Mouse (Mus musculus): ENCODE measurements at regions not wholly inside any gene's neighbourhood (a gene's known extent, or its start where the extent isn't known, plus 50 kb on each side); places are given as distances from the start of the nearest gene placed in this dataset.
"Not testable (repeated sequence)": the region's sequence is repeated elsewhere in the genome, so short reads cannot be mapped to it uniquely, and the experiment has no call there.

- DNase-seq (ENCODE audit: low spot score): peak; percentile 32
These were observed 820.8 kb upstream of the Sox9 start for GRCm38 (mm10) chr11:111961047-111961837.

GRCm38 (mm10) chr11:111961846-111962245 is 820.2 kb upstream of the Sox9 start:
- DNase-seq (ENCODE audit: low spot score): peak; percentile 40

GRCm38 (mm10) chr11:111964066-111964465 is 818.0 kb upstream of the Sox9 start:
- peak; percentile 9 for DNase-seq (ENCODE audit: low spot score)

DNA sequence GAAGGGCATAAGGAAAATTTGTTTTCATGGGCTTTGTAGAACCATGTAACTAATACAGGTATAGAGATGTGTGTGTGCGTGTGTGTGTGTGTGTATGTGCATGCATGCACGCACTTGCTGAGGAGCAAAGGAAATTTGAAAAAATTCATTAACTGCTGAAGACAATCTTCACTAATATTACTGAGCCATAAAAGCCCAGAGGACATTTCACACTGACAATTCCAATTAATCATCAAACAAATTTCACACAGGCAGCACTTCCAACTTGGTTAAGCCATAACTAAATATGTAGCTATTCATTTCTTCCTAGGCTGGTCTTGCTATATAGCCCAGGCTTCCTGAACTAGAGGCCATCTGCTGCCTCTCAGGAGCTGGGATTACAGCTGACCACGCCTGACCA is 815.6 kb upstream of the Sox9 start:
- DNase-seq (ENCODE audit: low spot score): no peak

DNA sequence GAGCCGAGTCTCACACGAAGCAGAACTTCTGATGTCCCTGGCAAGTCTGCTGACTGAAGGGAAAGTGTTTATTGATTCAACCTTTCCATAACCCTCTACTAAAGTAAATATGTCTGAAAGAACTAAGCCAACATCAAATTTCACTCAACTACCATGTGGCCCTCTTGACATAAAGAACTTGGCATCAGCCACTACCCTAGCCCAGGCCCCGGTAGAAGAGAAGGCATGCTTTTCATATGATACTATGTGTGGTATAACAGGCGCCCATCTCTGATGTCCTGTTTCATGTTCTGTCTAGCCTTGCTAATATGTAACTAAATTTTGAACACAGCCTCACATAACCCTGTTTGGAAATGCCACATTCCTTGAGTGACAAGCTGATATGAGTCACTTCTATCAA is 811.0 kb upstream of the Sox9 start:
- DNase-seq (ENCODE audit: low spot score): no peak

GRCm38 (mm10) chr11:111978667-111979066 is 803.4 kb upstream of the Sox9 start:
- no peak for DNase-seq (ENCODE audit: low spot score)

DNA sequence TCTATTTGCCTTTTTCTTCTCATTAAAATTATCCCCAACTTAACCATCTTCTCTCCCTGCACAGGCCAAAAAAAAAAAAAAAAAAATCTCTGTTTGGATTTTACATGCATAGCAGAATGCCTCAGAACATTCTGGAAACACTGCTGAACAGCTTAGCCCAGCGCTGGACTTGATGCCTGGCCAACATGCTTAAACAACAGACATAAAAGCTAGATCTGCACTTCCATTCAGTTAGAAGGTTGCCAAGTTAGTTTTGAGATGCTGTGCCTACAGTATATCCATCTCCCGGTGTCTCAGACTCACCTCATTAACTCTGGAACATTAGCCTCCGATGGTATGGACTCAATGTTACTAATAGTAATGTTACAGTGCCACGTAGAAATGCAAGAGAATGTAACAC is 785.6 kb upstream of the Sox9 start:
- DNase-seq (ENCODE audit: low spot score): no peak

DNA sequence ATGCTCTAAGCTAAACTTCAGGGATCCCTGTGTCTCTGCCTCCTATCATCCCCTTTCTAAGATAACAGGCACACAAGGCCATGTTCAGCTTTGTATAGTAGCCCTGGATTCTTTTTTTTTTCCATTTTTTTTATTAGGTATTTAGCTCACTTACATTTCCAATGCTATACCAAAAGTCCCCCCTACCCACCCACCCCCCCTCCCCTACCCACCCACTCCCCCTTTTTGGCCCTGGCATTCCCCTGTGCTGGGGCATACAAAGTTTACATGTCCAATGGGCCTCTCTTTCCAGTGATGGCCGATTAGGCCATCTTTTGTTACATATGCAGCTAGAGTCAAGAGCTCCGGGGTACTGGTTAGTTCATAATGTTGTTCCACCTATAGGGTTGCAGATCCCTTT is 771.2 kb upstream of the Sox9 start:
- not testable (repeated sequence) for DNase-seq (ENCODE audit: low spot score)

- DNase-seq (ENCODE audit: low spot score): no peak
These were observed 764.1 kb upstream of the Sox9 start for GRCm38 (mm10) chr11:112017906-112018305.

GRCm38 (mm10) chr11:112028031-112028430 is 754.0 kb upstream of the Sox9 start:
- peak; percentile 9 for DNase-seq (ENCODE audit: low spot score)

GRCm38 (mm10) chr11:112038741-112039140 is 743.3 kb upstream of the Sox9 start:
- DNase-seq (ENCODE audit: low spot score): no peak

GRCm38 (mm10) chr11:112044455-112044854 is 737.6 kb upstream of the Sox9 start:
- no peak for DNase-seq (ENCODE audit: low spot score)

DNA sequence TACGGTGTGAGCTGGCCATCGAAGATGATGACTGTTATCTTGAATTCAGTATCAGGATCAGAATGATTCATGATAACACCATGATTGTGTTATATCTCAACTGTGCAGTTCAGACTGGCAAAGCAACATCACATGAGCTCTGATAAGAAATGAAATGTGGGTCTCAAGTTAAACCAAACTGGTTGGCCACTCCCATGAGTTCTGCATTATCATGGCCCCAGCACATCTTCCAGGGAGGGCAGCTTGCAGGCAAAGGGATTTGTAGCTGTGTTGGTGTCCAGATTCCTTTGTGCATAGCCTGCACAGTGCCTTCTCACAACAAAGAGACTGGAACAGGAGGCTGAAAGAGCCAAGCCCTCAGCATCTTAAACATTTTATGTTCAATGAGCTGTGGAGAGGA is 736.7 kb upstream of the Sox9 start:
- no peak for DNase-seq (ENCODE audit: low spot score)

- no peak for DNase-seq (ENCODE audit: low spot score)
These were observed 731.7 kb upstream of the Sox9 start for GRCm38 (mm10) chr11:112050362-112050761.

DNA sequence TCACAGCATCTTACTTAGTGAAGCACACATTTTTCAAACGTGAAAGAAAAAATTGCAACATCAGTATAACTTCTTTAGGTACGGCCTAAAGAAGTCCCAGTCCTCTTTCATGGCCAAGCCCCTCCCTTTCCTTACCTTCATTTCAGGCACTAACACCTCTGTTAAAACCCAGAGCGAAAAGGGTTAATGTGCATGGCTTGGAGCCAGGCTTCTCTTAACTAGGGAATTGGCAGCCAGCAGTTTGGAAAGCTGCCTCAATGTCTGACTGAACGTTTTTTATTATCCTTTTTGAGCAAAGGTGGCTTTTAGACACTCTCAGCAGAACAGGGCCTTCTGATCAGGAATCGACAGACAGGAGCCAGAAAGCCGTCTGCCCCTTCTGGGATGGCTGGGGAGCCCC is 726.4 kb upstream of the Sox9 start:
- no peak for DNase-seq (ENCODE audit: low spot score)

DNA sequence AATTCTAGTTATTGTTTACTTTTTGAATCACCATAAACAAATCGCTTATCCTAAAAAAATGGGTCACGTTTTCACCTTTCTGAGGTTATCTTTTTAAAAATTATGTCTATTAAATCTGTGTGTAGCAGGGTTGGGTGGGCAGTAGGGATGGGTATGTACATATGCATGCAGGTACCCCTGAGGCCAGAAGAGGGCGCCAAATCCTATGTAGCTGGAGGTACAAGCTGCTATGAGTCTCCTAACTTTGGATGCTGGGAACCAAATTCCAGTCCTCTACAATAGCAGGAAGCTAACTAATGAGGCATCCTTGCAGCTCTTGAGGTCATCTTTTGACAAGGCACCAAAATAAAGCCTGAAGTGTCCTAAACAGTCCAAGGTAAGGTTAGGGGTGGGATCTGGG is 714.8 kb upstream of the Sox9 start:
- peak; percentile 26 for DNase-seq (ENCODE audit: low spot score)

GRCm38 (mm10) chr11:112068821-112069220 is 713.2 kb upstream of the Sox9 start:
- DNase-seq (ENCODE audit: low spot score): no peak

DNA sequence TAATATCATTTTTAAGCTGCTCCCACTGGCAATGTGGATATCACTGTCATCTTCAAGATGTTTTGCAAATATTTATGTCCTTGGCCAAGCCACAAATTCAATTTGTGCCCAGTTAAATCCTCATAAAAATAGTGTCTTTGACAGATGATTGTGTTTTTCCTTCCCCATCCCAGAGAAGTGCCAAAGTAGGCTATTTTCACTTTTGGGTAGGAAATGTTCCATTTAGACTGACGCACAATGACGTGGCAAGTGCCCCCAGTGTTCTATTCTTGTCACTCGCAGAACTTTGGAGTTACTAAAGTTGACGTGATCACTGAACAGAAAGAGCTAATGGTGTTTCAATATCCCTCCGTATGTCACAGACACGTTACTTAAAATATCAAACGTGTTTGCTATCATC is 710.5 kb upstream of the Sox9 start:
- no peak for DNase-seq (ENCODE audit: low spot score)

GRCm38 (mm10) chr11:112081386-112081785 is 700.6 kb upstream of the Sox9 start:
- DNase-seq (ENCODE audit: low spot score): no peak

GRCm38 (mm10) chr11:112083019-112083418 is 699.0 kb upstream of the Sox9 start:
- no peak for DNase-seq (ENCODE audit: low spot score)

- DNase-seq (ENCODE audit: low spot score): no peak
These were observed 689.9 kb upstream of the Sox9 start for GRCm38 (mm10) chr11:112092168-112092567.

GRCm38 (mm10) chr11:112095009-112095408 is 687.0 kb upstream of the Sox9 start:
- no peak for DNase-seq (ENCODE audit: low spot score)

DNA sequence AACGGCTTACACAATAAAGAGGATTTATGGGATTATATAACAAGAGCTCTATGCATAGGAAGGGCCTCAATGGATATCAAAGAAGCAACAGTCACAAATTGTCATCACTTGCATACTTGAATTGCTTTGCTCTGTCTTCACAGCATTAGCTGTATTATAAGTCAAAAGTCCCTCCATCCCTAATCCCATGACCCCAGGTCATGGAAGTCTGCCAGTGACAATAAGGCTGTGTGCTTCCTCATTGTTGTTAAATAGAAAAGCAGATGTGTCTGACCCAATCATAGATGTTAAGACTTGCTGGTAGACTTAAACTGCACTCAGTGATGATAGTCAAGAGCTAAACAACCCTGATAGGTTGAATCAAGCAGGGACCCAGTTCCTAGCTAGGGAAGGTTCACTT is 683.9 kb upstream of the Sox9 start:
- no peak for DNase-seq (ENCODE audit: low spot score)

DNA sequence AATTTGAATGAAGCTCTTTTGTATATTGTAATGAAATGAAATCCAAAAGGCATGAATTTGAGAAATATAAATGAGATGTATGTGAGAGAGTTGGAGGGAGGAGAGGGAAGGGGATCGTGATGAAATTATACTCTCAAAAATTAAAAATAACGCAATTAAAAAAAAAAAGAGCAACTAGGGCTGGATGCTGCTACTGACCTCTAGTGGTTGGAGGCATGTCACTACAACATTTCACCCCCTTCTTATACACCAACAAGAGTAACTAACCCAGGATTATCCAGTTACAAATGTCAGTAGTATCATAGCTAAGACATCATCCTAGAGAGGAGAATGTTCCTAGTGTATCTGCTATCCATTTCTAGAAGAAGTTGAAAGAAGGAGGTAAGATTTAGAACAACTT is 678.8 kb upstream of the Sox9 start:
- peak; percentile 44 for DNase-seq (ENCODE audit: low spot score)

Data from embryo, embryonic 10.5 days (tissue).